Mouse (Mus musculus) heart, postnatal 25 days (tissue): Measurements from ENCODE around the gene Suox. TPM values are rescaled to one million over a fixed set of nuclear protein-coding genes. Genes with fewer than 3 reads are reported as not detected.

Source experiments
- DNase-seq: peaks from one replicate; pipeline ENCODE4 v3.0.0; 2022; ENCODE audit warnings: low spot score
- intact Hi-C: fragments of 180-260 bp; cut with DNase I; formaldehyde crosslinking; loops from one replicate; pipeline ENCODE4 v1.15.1; 2025
- total RNA-seq, 2 experiments: library from RNA; stranded (reverse); gene quantifications; 2 replicates each; pipeline ENCODE4 v1.2.3; 2021

The Suox gene
- total RNA-seq, 2 experiments from 2014 or later: 22.1 to 23.1 TPM

- intact Hi-C loops: no loop called here
- no peak for DNase-seq
Observed at GRCm38 (mm10) chr10:128665806-128666205, 8.1 kb downstream of the Suox start.

GRCm38 (mm10) chr10:128665307-128665706, 8.6 kb downstream of the Suox start:
- DNase-seq: no peak
- intact Hi-C loops: no loop called here

GRCm38 (mm10) chr10:128664808-128665207, 9.1 kb downstream of the Suox start:
- DNase-seq: no peak
- intact Hi-C loops: no loop called here

- DNase-seq: no peak
- intact Hi-C loops: no loop called here
Observed at GRCm38 (mm10) chr10:128663441-128664220, 10.2 kb downstream of the Suox start.

- intact Hi-C loops: no loop called here
- DNase-seq: no peak
Observed at GRCm38 (mm10) chr10:128662465-128662864, 11.4 kb downstream of the Suox start.

GRCm38 (mm10) chr10:128659490-128659889, 14.4 kb downstream of the Suox start:
- intact Hi-C loops: no loop called here
- no peak for DNase-seq

GRCm38 (mm10) chr10:128657844-128658243, 16.0 kb downstream of the Suox start:
- DNase-seq: no peak
- intact Hi-C loops: no loop called here

GRCm38 (mm10) chr10:128656731-128657130, 17.1 kb downstream of the Suox start:
- intact Hi-C loops: no loop called here
- no peak for DNase-seq

GRCm38 (mm10) chr10:128655254-128655653, 18.6 kb downstream of the Suox start:
- intact Hi-C loops: no loop called here
- DNase-seq: no peak

GRCm38 (mm10) chr10:128653866-128654265, 20.0 kb downstream of the Suox start:
- intact Hi-C loops: no loop called here

GRCm38 (mm10) chr10:128646139-128647089, 27.5 kb downstream of the Suox start:
- intact Hi-C loops: no loop called here
- no peak for DNase-seq

More at GRCm38 (mm10) chr10:128653866-128654265, 20.0 kb downstream of the Suox start:
- DNase-seq: no peak

GRCm38 (mm10) chr10:128645111-128646011, 28.5 kb downstream of the Suox start, which contains the start of gene Ikzf4:
Ikzf4 (minus strand) TSS chr10:128645991.
- intact Hi-C loops: no loop called here

GRCm38 (mm10) chr10:128642749-128643148, 31.1 kb downstream of the Suox start:
- intact Hi-C loops: no loop called here

More at GRCm38 (mm10) chr10:128645111-128646011, 28.5 kb downstream of the Suox start, which contains the start of gene Ikzf4:
- DNase-seq: no peak

GRCm38 (mm10) chr10:128641871-128642270, 32.0 kb downstream of the Suox start:
- no peak for DNase-seq
- intact Hi-C loops: no loop called here

More at GRCm38 (mm10) chr10:128642749-128643148, 31.1 kb downstream of the Suox start:
- no peak for DNase-seq

- intact Hi-C loops: no loop called here
- no peak for DNase-seq
Observed at GRCm38 (mm10) chr10:128640891-128641290, 33.0 kb downstream of the Suox start.

GRCm38 (mm10) chr10:128639999-128640398, 33.9 kb downstream of the Suox start:
- intact Hi-C loops: no loop called here
- no peak for DNase-seq

- intact Hi-C loops: no loop called here
Observed at GRCm38 (mm10) chr10:128637011-128637410, 36.9 kb downstream of the Suox start.

GRCm38 (mm10) chr10:128636561-128636960, 37.3 kb downstream of the Suox start:
- DNase-seq: no peak
- intact Hi-C loops: no loop called here

More at GRCm38 (mm10) chr10:128637011-128637410, 36.9 kb downstream of the Suox start:
- no peak for DNase-seq

GRCm38 (mm10) chr10:128635697-128636096, 38.2 kb downstream of the Suox start:
- no peak for DNase-seq
- intact Hi-C loops: no loop called here
